Mouse (Mus musculus) limb, embryonic 12.5 days (tissue): ENCODE data around the gene Lonp2. TPM values are rescaled to one million over a fixed set of nuclear protein-coding genes. Genes with fewer than 3 reads are reported as not detected.

Experiments used
- microRNA-seq: library from miRNA; unstranded; fragments of <30 nt; microRNA quantifications from one replicate; pipeline ENCODE4, GENCODE M21; 2017
- polyA plus RNA-seq: library from polyadenylated mRNA; unstranded; fragments of >200 nt; fragmentation: Nextera tagmentation; extraction: Ambion mirVana; gene quantifications from 2 replicates; pipeline ENCODE4 v1.2.1, GENCODE M21; 2016

Gene Lonp2
- polyA plus RNA-seq, 1 experiment from 2014 or later, result 61.7 TPM

Small RNA genes lying within 50 kb of the gene (microRNA-seq; reads per million reads assigned to microRNA genes)
- not detected for gene Gm44348

Other genes starting within 250 kb of the Lonp2 start
- gene Abcc12, start 43.4 kb upstream of the Lonp2 start, polyA plus RNA-seq, result 0.04 TPM in 1 of 2 replicates, not detected in the other
- 8.7 and 9.3 TPM in 2 replicates for gene Gm10638, start 121.7 kb downstream of the Lonp2 start, polyA plus RNA-seq
- gene Siah1a, start 121.9 kb downstream of the Lonp2 start, polyA plus RNA-seq, result 72.9 and 74.3 TPM in 2 replicates